Mouse (Mus musculus): Measurements from ENCODE around the gene Car1. TPM values are rescaled to one million over a fixed set of nuclear protein-coding genes. Genes with fewer than 3 reads are reported as not detected.

Car1 gene
- polyA plus RNA-seq (2012; rRNA removed), result 0.45 and 11.4 TPM in 2 replicates

GRCm38 (mm10) chr3:14808211-14808610 is at the start of gene Car1:
Gene Car1, minus strand, starts transcription at chr3:14808368.
- WGBS, result 78% methylated on average over 1 of the region's 1 CpGs
- no peak within 1 kb of the TSS for H3K4me3 ChIP-seq (replicated peaks; ENCODE audit: extremely low read depth, low read depth, low read length)
- TF ChIP-seq CTCF (IDR thresholded peaks at IDR 0.05; ENCODE audit: insufficient read depth, low read length) (no peak), POLR2A (IDR thresholded peaks at IDR 0.05; ENCODE audit: borderline replicate concordance, extremely low read depth, low read depth, low read length) (no peak)
- no peak for DNase-seq
- no peaks in the 10 kb centered on the region for H3K4me1 ChIP-seq (ENCODE audit: control insufficient read depth, insufficient read depth, low read length)

GRCm38 (mm10) chr3:14857874-14858273 is 49.7 kb upstream of the Car1 start:
- Histone ChIP-seq H3K4me1 (ENCODE audit: control insufficient read depth, insufficient read depth, low read length) (no peaks in the 10 kb centered on the region), H3K4me3 (replicated peaks; ENCODE audit: extremely low read depth, low read depth, low read length) (no peak overlapping the region)
- TF ChIP-seq POLR2A (IDR thresholded peaks at IDR 0.05; ENCODE audit: borderline replicate concordance, extremely low read depth, low read depth, low read length) (no peak), CTCF (IDR thresholded peaks at IDR 0.05; ENCODE audit: insufficient read depth, low read length) (no peak)
- WGBS, result 84% methylated on average over 3 of the region's 3 CpGs
- DNase-seq, result no peak

DNA sequence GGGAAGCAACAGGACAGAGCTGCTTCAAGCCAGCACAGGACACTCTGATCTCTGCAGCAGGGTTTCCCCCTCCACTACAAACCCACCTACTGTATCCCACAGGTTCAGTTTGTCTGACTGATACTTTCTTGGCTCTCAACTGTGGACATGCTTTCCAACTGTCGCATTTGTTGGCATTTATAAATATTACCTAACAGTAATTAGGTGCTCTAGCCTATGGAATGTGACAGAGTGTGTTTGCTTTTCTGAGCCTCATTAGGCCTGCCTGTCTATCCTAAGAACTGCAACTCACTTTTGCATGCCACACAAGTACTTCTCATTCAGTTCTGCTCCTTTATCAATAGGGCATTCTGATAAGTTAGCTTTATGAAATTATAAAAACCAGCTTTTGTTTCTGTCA is 46.3 kb upstream of the Car1 start:
- TF ChIP-seq CTCF (IDR thresholded peaks at IDR 0.05; ENCODE audit: insufficient read depth, low read length) (no peak), POLR2A (IDR thresholded peaks at IDR 0.05; ENCODE audit: borderline replicate concordance, extremely low read depth, low read depth, low read length) (no peak)
- Histone ChIP-seq H3K4me3 (replicated peaks; ENCODE audit: extremely low read depth, low read depth, low read length) (no peak overlapping the region), H3K4me1 (ENCODE audit: control insufficient read depth, insufficient read depth, low read length) (no peaks in the 10 kb centered on the region)
- WGBS, result 34% methylated on average over 1 of the region's 1 CpGs
- DNase-seq, result no peak

GRCm38 (mm10) chr3:14853966-14854365 is 45.8 kb upstream of the Car1 start:
- Histone ChIP-seq H3K4me1 (ENCODE audit: control insufficient read depth, insufficient read depth, low read length) (no peaks in the 10 kb centered on the region), H3K4me3 (replicated peaks; ENCODE audit: extremely low read depth, low read depth, low read length) (no peak overlapping the region)
- WGBS, result 47% methylated on average over 5 of the region's 5 CpGs
- TF ChIP-seq CTCF (IDR thresholded peaks at IDR 0.05; ENCODE audit: insufficient read depth, low read length), result no peak
- TF ChIP-seq POLR2A (IDR thresholded peaks at IDR 0.05; ENCODE audit: borderline replicate concordance, extremely low read depth, low read depth, low read length), result no peak
- DNase-seq, result no peak

DNA sequence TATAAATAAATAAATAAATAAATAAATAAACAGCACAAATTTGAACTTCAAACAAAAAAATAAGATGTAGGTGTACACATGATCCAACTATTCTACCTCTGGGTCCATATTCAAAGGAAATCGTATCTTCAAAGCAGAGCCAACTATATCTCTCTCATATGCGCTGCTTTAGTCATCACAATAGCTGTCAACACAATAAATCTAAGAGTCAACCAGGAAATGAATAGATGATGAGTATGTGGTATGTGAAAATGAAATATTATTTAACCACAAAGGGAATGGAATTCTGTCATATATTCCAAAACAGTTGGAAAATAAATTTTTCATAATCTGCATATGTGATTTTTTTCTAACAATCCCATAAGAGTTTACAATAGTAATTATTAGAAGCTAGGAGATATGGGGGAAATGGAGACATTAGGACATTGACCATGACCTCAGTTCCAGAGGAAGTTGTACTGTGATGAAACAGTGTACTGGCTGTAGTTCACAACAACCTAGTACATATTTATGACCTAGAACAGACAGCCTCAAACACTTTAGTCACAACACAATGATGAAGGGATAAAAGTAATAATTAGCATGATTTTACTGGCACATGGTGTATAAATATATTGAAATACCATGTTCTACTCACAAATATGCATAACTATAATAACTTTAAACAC is 40.6 kb upstream of the Car1 start:
- TF ChIP-seq CTCF (IDR thresholded peaks at IDR 0.05; ENCODE audit: insufficient read depth, low read length), result no peak
- TF ChIP-seq POLR2A (IDR thresholded peaks at IDR 0.05; ENCODE audit: borderline replicate concordance, extremely low read depth, low read depth, low read length), result no peak
- Histone ChIP-seq H3K4me1 (ENCODE audit: control insufficient read depth, insufficient read depth, low read length) (no peaks in the 10 kb centered on the region), H3K4me3 (replicated peaks; ENCODE audit: extremely low read depth, low read depth, low read length) (no peak overlapping the region)
- no peak for DNase-seq
- WGBS, result 77% methylated on average over 2 of the region's 2 CpGs

GRCm38 (mm10) chr3:14839466-14840118 is 31.4 kb upstream of the Car1 start:
- no peak overlapping the region for H3K4me3 ChIP-seq (replicated peaks; ENCODE audit: extremely low read depth, low read depth, low read length)
- no peak for DNase-seq
- no peaks in the 10 kb centered on the region for H3K4me1 ChIP-seq (ENCODE audit: control insufficient read depth, insufficient read depth, low read length)
- TF ChIP-seq CTCF (IDR thresholded peaks at IDR 0.05; ENCODE audit: insufficient read depth, low read length) (no peak), POLR2A (IDR thresholded peaks at IDR 0.05; ENCODE audit: borderline replicate concordance, extremely low read depth, low read depth, low read length) (no peak)
- 70% methylated on average over 3 of the region's 3 CpGs for WGBS

GRCm38 (mm10) chr3:14838936-14839335 is 30.8 kb upstream of the Car1 start:
- DNase-seq, result no peak
- no peak for TF ChIP-seq POLR2A (IDR thresholded peaks at IDR 0.05; ENCODE audit: borderline replicate concordance, extremely low read depth, low read depth, low read length)
- no peak for TF ChIP-seq CTCF (IDR thresholded peaks at IDR 0.05; ENCODE audit: insufficient read depth, low read length)
- H3K4me1 ChIP-seq (ENCODE audit: control insufficient read depth, insufficient read depth, low read length), result no peaks in the 10 kb centered on the region
- WGBS, result 94% methylated on average over 1 of the region's 1 CpGs
- H3K4me3 ChIP-seq (replicated peaks; ENCODE audit: extremely low read depth, low read depth, low read length), result no peak overlapping the region

DNA sequence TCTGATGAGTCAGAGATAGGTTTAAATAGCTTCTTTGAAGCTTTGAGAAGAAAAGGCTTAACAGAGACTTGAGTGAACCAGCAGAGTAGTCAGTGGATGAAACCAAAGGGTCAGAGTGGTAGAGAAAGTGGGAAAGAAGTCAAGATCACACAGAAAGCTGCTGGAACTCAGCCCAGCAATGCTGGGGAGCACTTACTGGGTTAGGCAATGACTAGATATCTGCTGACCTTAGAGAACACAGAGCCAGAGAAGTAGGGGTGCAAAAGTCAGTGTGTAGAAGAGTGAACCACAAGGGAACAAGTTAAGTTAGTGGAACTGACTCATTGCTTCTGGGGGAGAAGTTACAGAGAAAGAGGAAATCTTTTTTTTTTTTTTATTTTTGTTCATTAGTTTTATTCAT is 24.6 kb upstream of the Car1 start:
- no peaks in the 10 kb centered on the region for H3K4me1 ChIP-seq (ENCODE audit: control insufficient read depth, insufficient read depth, low read length)
- no peak overlapping the region for H3K4me3 ChIP-seq (replicated peaks; ENCODE audit: extremely low read depth, low read depth, low read length)
- peak; percentile 9 for DNase-seq
- no peak for TF ChIP-seq CTCF (IDR thresholded peaks at IDR 0.05; ENCODE audit: insufficient read depth, low read length)
- TF ChIP-seq POLR2A (IDR thresholded peaks at IDR 0.05; ENCODE audit: borderline replicate concordance, extremely low read depth, low read depth, low read length), result no peak

- Histone ChIP-seq H3K4me3 (replicated peaks; ENCODE audit: extremely low read depth, low read depth, low read length) (no peak overlapping the region), H3K4me1 (ENCODE audit: control insufficient read depth, insufficient read depth, low read length) (no peaks in the 10 kb centered on the region)
- 64% methylated on average over 5 of the region's 5 CpGs for WGBS
- no peak for DNase-seq
- TF ChIP-seq POLR2A (IDR thresholded peaks at IDR 0.05; ENCODE audit: borderline replicate concordance, extremely low read depth, low read depth, low read length) (no peak), CTCF (IDR thresholded peaks at IDR 0.05; ENCODE audit: insufficient read depth, low read length) (no peak)
Observed at GRCm38 (mm10) chr3:14831219-14831835, 23.2 kb upstream of the Car1 start.

GRCm38 (mm10) chr3:14828896-14829295 is 20.7 kb upstream of the Car1 start:
- TF ChIP-seq POLR2A (IDR thresholded peaks at IDR 0.05; ENCODE audit: borderline replicate concordance, extremely low read depth, low read depth, low read length) (no peak), CTCF (IDR thresholded peaks at IDR 0.05; ENCODE audit: insufficient read depth, low read length) (no peak)
- H3K4me1 ChIP-seq (ENCODE audit: control insufficient read depth, insufficient read depth, low read length), result no peaks in the 10 kb centered on the region
- no peak for DNase-seq

More at GRCm38 (mm10) chr3:14828896-14829295, 20.7 kb upstream of the Car1 start:
- H3K4me3 ChIP-seq (replicated peaks; ENCODE audit: extremely low read depth, low read depth, low read length), result no peak overlapping the region

Measured in lung, adult 2 months (tissue).